Mouse (Mus musculus): ENCODE results near the gene Ctnnd1.

The Ctnnd1 gene

DNA sequence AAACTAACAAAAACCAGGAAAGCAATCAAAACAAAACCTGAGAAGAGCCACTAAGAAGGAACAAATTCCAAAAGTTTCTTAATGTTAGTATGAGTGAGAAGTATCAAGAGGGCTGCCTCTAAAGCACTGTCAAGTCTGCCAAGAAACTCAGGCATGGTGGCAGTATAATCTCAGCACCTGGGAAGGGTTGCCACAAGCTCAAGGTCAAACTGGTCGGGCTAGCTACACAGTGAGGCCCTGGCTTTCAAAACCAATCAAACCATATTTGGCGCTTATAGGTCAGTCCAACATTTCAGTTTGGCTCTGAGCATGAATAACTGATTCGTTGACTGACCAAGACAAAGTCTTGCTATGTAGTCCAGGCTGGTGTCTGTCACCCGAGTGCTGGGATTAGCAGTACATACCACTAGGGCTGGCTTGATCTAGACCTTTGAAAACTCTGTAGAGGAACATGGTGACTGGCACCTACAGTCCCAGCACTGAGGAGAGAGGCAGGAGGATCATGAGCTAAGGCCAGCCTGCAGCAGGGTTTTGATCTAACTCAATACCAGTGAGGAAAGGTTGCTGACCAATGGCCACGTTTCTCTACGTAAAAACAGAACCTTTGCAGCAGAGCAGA lies 51.2 kb downstream of the Ctnnd1 start:
- DNase-seq, result no peak

DNA sequence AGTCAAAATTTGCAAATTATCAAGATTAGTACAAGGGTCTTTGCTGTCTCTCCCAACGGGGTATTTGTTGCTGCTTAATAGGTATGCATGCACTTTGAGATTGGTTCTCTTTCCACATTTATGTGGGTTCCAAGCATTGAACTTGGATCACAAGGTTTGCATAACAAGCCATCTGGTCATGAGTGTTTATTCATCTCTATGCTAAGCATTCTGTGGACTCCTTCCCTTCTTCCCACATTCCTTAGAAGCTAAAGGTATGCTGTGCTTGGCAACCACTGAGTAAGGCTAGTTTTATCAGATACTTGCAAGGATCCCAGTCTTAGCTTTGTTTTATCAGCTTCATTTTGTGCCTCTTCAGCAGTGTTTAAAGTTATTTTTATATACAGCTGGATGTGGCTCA lies 53.4 kb downstream of the Ctnnd1 start:
- DNase-seq, result no peak

DNA sequence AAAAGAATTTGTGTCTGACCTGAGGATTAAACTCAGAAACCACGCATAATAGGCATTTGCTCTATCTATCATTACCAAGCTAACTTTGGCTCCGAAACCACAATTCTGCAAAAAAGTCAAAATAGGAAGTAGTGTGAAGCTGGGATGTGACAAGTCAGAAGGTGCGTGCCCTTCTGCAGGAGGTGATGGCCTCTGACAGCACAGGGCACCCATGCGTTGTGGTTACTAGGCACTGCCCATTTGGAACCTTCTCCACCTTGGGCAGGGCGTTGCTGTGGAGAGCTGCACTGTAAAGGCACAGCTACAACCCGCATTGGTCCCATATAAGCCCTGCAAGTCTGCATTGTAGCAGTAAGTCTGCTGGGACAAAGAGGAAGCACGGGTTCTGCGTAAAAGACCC lies 57.8 kb downstream of the Ctnnd1 start:
- no peak for DNase-seq

GRCm38 (mm10) chr2:84585700-84586099 lies 64.9 kb downstream of the Ctnnd1 start:
- no peak for DNase-seq

GRCm38 (mm10) chr2:84582286-84582685 lies 68.3 kb downstream of the Ctnnd1 start:
- no peak for DNase-seq

- DNase-seq, result peak; percentile 21
Observed at GRCm38 (mm10) chr2:84581208-84581607, 69.4 kb downstream of the Ctnnd1 start.

DNA sequence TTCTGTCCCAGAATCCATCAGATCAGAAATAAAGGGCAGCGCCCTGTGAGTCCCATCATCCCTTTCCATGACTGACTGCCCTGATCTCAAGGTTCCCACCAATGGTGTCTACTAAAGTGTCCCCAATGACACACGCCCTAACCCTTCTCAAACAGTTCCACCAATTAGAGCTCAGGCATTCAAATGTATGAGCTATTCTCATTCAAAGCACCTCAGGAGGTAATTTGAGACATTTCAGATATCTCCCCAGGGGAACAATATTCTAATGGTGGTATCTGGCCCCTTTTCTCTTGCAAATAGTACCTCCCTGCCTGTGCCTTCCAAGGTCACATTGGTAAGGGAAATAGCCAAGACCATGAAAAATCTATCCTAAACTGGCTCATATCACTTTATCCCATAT lies 71.3 kb downstream of the Ctnnd1 start:
- no peak for DNase-seq

DNA sequence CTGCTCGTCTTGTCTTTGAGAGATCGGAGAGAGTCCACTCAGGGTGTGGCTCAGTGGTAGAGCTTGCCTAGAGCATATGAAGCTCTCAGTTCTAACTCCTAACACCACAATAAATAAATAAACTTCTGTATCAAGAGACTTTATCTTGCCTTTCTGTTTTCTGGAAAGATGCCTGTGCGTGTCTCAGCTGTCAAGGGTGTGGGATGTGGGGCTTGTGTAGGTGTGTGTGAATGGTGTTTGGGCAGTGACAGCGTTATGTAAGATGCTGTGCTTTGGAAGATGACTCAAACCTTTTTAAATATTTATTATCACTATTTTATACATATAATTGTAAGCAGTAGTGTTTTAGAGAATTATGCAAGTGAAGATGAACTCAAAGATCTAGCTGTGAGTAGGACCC lies 76.4 kb downstream of the Ctnnd1 start:
- DNase-seq, result no peak

DNA sequence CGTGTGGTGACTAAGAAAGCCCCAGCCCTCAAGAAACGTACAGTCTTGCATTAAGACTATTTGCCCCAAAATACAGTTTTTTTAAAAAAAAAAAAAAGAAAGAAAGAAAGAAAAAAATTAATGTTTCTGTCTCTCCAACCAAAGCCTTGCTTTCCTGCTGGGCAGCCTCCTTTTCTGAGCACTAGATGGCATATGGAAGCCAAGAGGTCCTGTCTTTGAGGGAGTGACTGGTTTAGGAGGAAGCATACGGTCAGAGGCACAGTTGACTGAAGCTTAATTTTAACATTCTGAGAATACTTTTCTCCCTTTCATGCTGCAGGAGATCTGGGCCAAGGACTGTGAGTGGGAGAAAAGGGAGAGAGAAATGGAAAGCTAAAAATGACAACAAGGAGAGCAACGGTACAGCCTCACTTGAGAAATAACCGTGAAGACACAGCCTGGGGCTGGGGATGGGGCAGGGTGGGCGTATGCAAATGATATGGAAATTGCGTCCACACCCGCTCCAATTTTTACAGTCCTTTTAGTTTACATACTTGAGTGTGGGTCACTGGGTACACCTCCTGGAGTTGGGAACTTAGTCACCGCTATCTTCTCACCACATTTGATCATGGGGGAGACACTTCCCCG lies 93.6 kb downstream of the Ctnnd1 start:
- no peak for DNase-seq

DNA sequence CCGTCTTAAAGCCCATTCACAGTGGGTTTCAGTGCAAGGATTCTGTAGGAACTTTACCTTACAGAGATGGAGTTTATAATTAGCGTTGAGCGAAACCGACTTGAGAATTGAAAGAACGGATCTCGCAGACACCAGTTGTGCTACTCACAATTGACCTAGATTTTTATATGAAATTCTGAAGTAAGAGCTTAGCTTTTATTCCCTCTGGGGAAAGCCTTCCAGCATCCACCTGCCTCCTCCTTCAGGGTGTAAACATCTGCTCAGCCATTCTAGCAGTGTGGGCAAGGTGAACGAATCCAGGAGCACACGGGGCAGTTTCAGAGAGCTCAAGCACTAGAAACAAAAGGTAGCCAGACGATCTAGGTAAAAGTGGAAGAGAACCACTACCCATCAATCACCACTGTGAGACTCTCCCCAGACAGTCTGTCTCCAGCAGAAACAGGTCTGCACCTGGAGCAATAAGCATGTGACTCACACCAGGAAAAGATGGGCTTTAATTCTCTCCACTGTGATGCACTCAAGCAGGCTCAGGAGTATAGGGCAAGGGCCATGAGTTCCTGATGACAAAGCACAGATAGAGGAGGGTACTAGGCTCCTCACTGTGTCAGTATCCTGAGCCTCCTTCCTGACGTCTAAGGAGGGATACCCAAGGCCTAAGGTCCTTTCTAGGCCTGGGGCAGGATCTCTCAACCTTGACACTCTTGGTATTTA lies 99.0 kb downstream of the Ctnnd1 start:
- DNase-seq, result no peak

All from kidney, adult 18-20 months (tissue).